Mouse (Mus musculus) layer of hippocampus, adult 8-10 months (tissue): ENCODE results near the gene Ssbp4. TPM values are rescaled to one million over a fixed set of nuclear protein-coding genes. Genes with fewer than 3 reads are reported as not detected.

ENCODE experiments used
- DNase-seq, 2 experiments: peaks; one replicate each; pipeline ENCODE4 v3.0.0; 2022; ENCODE audit warnings: low spot score in 2 of 2
- total RNA-seq, 4 experiments: library from RNA; stranded (reverse); gene quantifications; 2 replicates each; pipeline ENCODE4 v1.2.4; 2022

Gene Ssbp4
- total RNA-seq, 4 experiments from 2014 or later: 196 to 262 (median 224) TPM

- no peak for DNase-seq
Observed at GRCm38 (mm10) chr8:70631436-70631835, 22.8 kb upstream of the Ssbp4 start.

- DNase-seq: no peak
Observed at GRCm38 (mm10) chr8:70630532-70631381, 22.1 kb upstream of the Ssbp4 start.

- DNase-seq: peak; percentile 89 to 95
Observed at GRCm38 (mm10) chr8:70629574-70630531, 21.2 kb upstream of the Ssbp4 start.

- DNase-seq: no peak
Observed at GRCm38 (mm10) chr8:70628986-70629490, 20.4 kb upstream of the Ssbp4 start.

DNA sequence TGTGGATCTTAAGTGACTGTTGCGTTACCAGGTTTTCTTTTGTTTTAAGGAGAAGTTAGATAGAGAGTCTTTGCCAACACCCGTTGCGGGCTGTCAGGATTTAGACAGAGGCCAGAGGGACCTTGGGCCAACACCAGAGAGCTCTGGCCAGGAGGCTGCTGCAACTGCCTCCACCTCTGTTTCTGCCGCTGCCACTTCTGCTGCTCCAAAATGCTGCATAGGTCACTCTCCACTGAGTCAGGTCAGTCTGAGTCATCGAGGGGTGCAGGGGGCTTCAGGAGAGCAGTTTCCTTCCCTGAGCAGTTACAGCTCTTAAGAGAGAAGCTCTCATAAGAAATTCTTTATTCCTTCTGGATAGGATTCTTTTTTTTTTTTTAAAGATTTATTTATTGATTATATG, 18.4 kb upstream of the Ssbp4 start:
- no peak for DNase-seq

GRCm38 (mm10) chr8:70625104-70625503, 16.4 kb upstream of the Ssbp4 start:
- DNase-seq: no peak

GRCm38 (mm10) chr8:70622220-70622619, 13.5 kb upstream of the Ssbp4 start:
- no peak for DNase-seq

DNA sequence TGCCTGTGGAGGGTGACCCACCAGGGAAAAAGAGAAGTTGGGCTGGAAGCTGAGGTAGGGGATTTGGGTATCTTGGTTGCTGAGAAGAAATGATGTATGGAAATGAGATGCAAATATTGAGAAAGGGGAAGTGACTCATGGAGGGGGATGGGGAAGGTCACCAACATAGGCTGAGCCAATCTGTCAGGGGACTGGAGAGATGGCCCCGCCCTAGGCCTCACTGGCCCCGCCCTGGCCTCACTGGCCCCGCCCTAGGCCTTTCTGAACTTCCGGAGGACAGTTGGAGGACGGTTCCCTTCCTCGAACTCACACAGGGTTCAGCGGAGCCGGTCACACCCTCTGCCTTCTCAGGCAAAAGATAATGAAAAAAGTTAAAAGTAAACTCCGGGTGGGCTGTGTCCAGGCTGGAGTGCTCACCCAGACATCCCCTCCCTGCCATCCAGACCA, 10.2 kb upstream of the Ssbp4 start:
- no peak for DNase-seq

DNA sequence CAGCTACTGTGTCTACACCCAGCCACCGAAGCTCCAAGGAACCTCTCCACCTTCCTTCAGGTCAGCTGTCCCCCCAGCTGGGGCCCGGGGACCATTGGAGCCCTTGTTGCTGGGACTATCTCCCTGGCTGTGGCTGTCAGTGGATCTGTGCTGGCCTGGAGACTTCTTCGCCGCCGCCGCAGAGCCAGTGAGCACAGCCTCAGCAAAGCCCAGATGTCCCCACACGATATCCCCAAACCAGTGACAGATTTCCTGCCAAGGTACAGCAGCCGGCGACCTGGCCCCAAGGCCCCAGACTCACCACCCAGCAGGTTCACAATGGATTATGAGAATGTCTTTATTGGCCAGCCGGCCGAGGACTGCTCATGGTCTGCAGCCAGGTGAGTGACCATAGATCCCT, 9.3 kb upstream of the Ssbp4 start:
- no peak for DNase-seq

DNA sequence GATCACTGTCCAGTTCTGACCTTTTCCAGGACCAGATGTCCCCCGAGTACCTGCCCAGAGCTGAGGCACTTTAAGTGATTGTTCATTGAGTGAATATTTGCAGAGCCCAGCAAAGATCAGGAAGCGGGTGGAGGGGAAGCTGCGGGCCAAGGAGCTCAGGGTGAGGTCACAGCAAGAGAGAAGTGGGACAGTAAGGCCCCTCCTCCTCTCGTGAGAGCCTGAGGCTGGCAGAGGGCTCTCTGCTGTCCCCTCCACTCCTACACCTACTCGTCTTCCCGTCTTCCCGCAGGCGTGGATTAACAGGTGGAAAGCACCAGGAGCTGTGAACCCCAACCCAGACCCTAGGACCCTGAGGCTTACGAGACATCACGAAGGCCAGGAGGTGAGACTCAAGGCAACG, 8.0 kb upstream of the Ssbp4 start:
- no peak for DNase-seq

GRCm38 (mm10) chr8:70615894-70616293, 7.2 kb upstream of the Ssbp4 start, which contains the start of gene Lrrc25:
Gene Lrrc25, plus strand, starts transcription at chr8:70616155.
- no peak for DNase-seq

- no peak for DNase-seq
Observed at GRCm38 (mm10) chr8:70615281-70615680, 6.6 kb upstream of the Ssbp4 start.

DNA sequence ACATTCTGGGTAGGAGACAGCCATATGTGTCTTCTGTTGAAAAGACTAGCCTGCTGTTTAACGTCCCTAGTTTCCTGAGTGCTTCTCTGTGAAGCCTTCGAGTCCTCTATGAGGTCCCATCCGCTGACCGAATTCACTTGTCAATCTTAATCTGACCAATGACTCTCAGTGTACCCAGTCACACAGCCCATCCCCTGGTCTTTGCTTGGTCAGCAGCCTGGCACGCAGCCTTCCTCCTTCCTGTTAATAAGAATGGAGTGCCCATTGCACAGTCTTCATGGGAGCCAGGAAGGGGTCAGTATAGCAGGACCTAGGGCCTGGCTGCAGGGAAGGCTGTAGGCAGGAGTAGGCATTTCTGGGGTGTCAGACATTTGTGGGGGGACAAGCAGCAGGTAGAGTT, 5.8 kb upstream of the Ssbp4 start:
- DNase-seq: no peak

GRCm38 (mm10) chr8:70613763-70614162, 5.1 kb upstream of the Ssbp4 start:
- DNase-seq: no peak

GRCm38 (mm10) chr8:70611849-70612248, 3.2 kb upstream of the Ssbp4 start:
- peak in 1 of 2 experiments; percentile 86 for DNase-seq

- peak in 1 of 2 experiments; percentile 78 for DNase-seq
Observed at GRCm38 (mm10) chr8:70610796-70611771, 2.4 kb upstream of the Ssbp4 start.

GRCm38 (mm10) chr8:70609849-70610795, 1.4 kb upstream of the Ssbp4 start:
- DNase-seq: peak; percentile 82 to 85

- no peak for DNase-seq
Observed at GRCm38 (mm10) chr8:70609368-70609848, 736 bp upstream of the Ssbp4 start.
